Mouse (Mus musculus) midbrain, embryonic 14.5 days (tissue): ENCODE results near the gene Gm43191. TPM values are rescaled to one million over a fixed set of nuclear protein-coding genes. Genes with fewer than 3 reads are reported as not detected.

ENCODE experiments used
- ATAC-seq: fragments of 200-750 bp; cut with Nextera tagmentation; 2 replicates; pipeline ENCODE4 v1.8.0; 2017; ENCODE audit warnings: moderate number of reproducible peaks, moderate library complexity; ENCODE audit not compliant: low FRiP score, low TSS enrichment
- DNase-seq: peaks from one replicate; pipeline ENCODE4 v3.0.0-alpha.2; 2015
- H3K27ac ChIP-seq: fragments of 300-500 bp; sonication (generic); replicated peaks from 2 replicates; pipeline ENCODE4 v1.5.1; 2014; ENCODE audit warnings: mild to moderate bottlenecking, low read depth, low read length, moderate library complexity
- H3K27me3 ChIP-seq: fragments of 300-500 bp; sonication (generic); 2 replicates; pipeline ENCODE4 v1.6.1; 2014; ENCODE audit warnings: low read length, control low read depth, mixed read lengths; ENCODE audit not compliant: control insufficient read depth, insufficient read depth
- H3K36me3 ChIP-seq: fragments of 300-500 bp; sonication (generic); 2 replicates; pipeline ENCODE4 v1.6.1; 2014; ENCODE audit warnings: low read length, control low read depth; ENCODE audit not compliant: control insufficient read depth, insufficient read depth
- H3K4me1 ChIP-seq: fragments of 300-500 bp; sonication (generic); 2 replicates; pipeline ENCODE4 v1.6.1; 2014; ENCODE audit warnings: mild to moderate bottlenecking, antibody characterized with exemption, low read length, control low read depth; ENCODE audit not compliant: control insufficient read depth, insufficient read depth
- H3K4me2 ChIP-seq: fragments of 300-500 bp; sonication (generic); 2 replicates; pipeline ENCODE4 v1.6.1; 2014; ENCODE audit warnings: mild to moderate bottlenecking, low read length, moderate library complexity
- H3K4me3 ChIP-seq: fragments of 300-500 bp; sonication (generic); replicated peaks from 2 replicates; pipeline ENCODE4 v1.5.1; 2014; ENCODE audit warnings: low read depth, low read length
- H3K9ac ChIP-seq: fragments of 300-500 bp; sonication (generic); replicated peaks from 2 replicates; pipeline ENCODE4 v1.6.1; 2014; ENCODE audit warnings: mild to moderate bottlenecking, low read length, moderate library complexity
- H3K9me3 ChIP-seq: fragments of 300-500 bp; sonication (generic); 2 replicates; pipeline ENCODE4 v1.6.1; 2016; ENCODE audit warnings: low read length, control low read depth, mixed read lengths; ENCODE audit not compliant: control insufficient read depth
- WGBS: fragments of 180-500 bp; shearing (Covaris S2); extraction: QIAGEN DNeasy Blood & Tissue Kit; methylation state at CpG from one replicate; pipeline ENCODE4 v1.1.7; 2014; 5-methylcytosine and 5-hydroxymethylcytosine counted together
- polyA plus RNA-seq: library from polyadenylated mRNA; unstranded; fragments of >200 nt; fragmentation: Nextera tagmentation; extraction: Ambion mirVana; gene quantifications from 2 replicates; pipeline ENCODE4 v1.2.1, GENCODE M21; 2014

Gene Gm43191
- polyA plus RNA-seq, 1 experiment from 2014 or later, result not detected

GRCm38 (mm10) chr3:116599705-116600104 lies 81.4 kb downstream of the Gm43191 start:
- DNase-seq (no peak), ATAC-seq (no peak)
- WGBS, result 95% methylated on average over 2 of the region's 2 CpGs
- Histone ChIP-seq H3K9me3 (no peaks in the 10 kb centered on the region), H3K4me2 (no peak overlapping the region), H3K27ac (no peak overlapping the region), H3K9ac (no peak overlapping the region), H3K4me3 (no peak overlapping the region), H3K36me3 (no peaks in the 10 kb centered on the region), H3K27me3 (no peaks in the 10 kb centered on the region), H3K4me1 (peaks cover 8% of the 10 kb centered on the region)

DNA sequence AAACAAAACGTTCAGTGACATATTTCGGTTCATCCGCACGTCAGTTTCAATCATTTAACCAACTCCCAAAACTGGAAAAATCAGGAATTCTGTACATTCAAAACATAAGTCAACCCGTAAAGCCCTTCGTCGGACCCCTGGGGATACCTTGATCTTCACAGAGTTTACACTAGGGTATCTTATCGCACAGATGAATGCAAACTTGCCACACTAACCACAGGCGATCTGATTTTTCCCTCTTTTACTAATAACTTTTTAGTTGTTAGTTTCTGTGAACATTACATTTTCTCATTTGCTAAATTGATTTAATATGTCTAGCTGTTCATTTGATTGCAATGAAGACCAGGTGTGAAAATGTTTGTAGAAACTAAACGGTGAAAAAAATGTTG lies 85.5 kb downstream of the Gm43191 start:
- Histone ChIP-seq H3K9me3 (no peaks in the 10 kb centered on the region), H3K36me3 (peaks cover 13% of the 10 kb centered on the region), H3K4me3 (peak overlapping the region; percentile 86), H3K27ac (no peak overlapping the region), H3K27me3 (no peaks in the 10 kb centered on the region), H3K4me2 (peak overlapping the region; percentile 87), H3K9ac (peak overlapping the region; percentile 61), H3K4me1 (peaks cover 13% of the 10 kb centered on the region)
- WGBS, result 12% methylated on average over 10 of the region's 10 CpGs
- peak; percentile 20 for DNase-seq
- ATAC-seq, result no peak

GRCm38 (mm10) chr3:116594728-116595602 lies 86.1 kb downstream of the Gm43191 start, which contains the start of gene Sass6:
Gene Sass6 (plus strand): TSS chr3:116594982.
- Histone ChIP-seq H3K27me3 (no peaks in the 10 kb centered on the region), H3K4me3 (peak within 1 kb of the TSS; percentile 86), H3K9ac (peak within 1 kb of the TSS; percentile 61), H3K9me3 (no peaks in the 10 kb centered on the region), H3K4me1 (peaks cover 13% of the 10 kb centered on the region), H3K36me3 (peaks cover 20% of the 10 kb centered on the region), H3K4me2 (peak within 1 kb of the TSS; percentile 87), H3K27ac (peak within 1 kb of the TSS; percentile 81)
- DNase-seq (peak; percentile 99), ATAC-seq (peak; percentile 97)
- WGBS, result 0% methylated on average over 65 of the region's 65 CpGs

- Histone ChIP-seq H3K36me3 (peaks cover 27% of the 10 kb centered on the region), H3K4me3 (peak overlapping the region; percentile 86), H3K27me3 (no peaks in the 10 kb centered on the region), H3K27ac (peak overlapping the region; percentile 81), H3K9ac (peak overlapping the region; percentile 61), H3K9me3 (no peaks in the 10 kb centered on the region), H3K4me1 (peaks cover 13% of the 10 kb centered on the region), H3K4me2 (peak overlapping the region; percentile 52)
- ATAC-seq (peak; percentile 70), DNase-seq (peak; percentile 76)
- WGBS, result 2% methylated on average over 22 of the region's 22 CpGs
Observed at GRCm38 (mm10) chr3:116594076-116594727, 86.9 kb downstream of the Gm43191 start.

Other genes starting within 250 kb of the Gm43191 start
- 120 and 126 TPM in 2 replicates for gene Rtca, start 173.1 kb downstream of the Gm43191 start, polyA plus RNA-seq
- gene Dbt, start 168.2 kb downstream of the Gm43191 start, polyA plus RNA-seq, result 7.3 and 7.5 TPM in 2 replicates
- 0.34 and 0.49 TPM in 2 replicates for gene Lrrc39, start 118.3 kb downstream of the Gm43191 start, polyA plus RNA-seq
- gene Sass6, start 86.3 kb downstream of the Gm43191 start, polyA plus RNA-seq, result 10.0 and 16.2 TPM in 2 replicates
- gene Trmt13, start 66.7 kb downstream of the Gm43191 start, polyA plus RNA-seq, result 22.9 and 26.1 TPM in 2 replicates
- gene Mfsd14a, start 18.6 kb downstream of the Gm43191 start, polyA plus RNA-seq, result 61.4 and 75.5 TPM in 2 replicates
- gene Slc35a3, start 31.6 kb upstream of the Gm43191 start, polyA plus RNA-seq, result 7.9 and 8.3 TPM in 2 replicates
- 12.3 and 17.4 TPM in 2 replicates for gene Agl, start 126.9 kb upstream of the Gm43191 start, polyA plus RNA-seq
- gene Frrs1, start 178.2 kb upstream of the Gm43191 start, polyA plus RNA-seq, result 4.0 and 5.6 TPM in 2 replicates